Mouse (Mus musculus) embryo, embryonic 10.5 days (tissue): ENCODE measurements around the gene Magi2.

ENCODE experiments used
- DNase-seq: peaks from one replicate; pipeline ENCODE4 v3.0.0-alpha.2; 2015; ENCODE audit warnings: low spot score

The Magi2 gene

GRCm38 (mm10) chr5:20606497-20606896 lies 1379.7 kb downstream of the Magi2 start:
- DNase-seq: no peak

- no peak for DNase-seq
These were observed 1380.7 kb downstream of the Magi2 start for GRCm38 (mm10) chr5:20607503-20607902.

- no peak for DNase-seq
These were observed 1382.5 kb downstream of the Magi2 start for GRCm38 (mm10) chr5:20609206-20609935.

- no peak for DNase-seq
These were observed 1383.8 kb downstream of the Magi2 start for GRCm38 (mm10) chr5:20610640-20611039.

- no peak for DNase-seq
These were observed 1385.8 kb downstream of the Magi2 start for GRCm38 (mm10) chr5:20612616-20613015.

- DNase-seq: no peak
These were observed 1388.1 kb downstream of the Magi2 start for GRCm38 (mm10) chr5:20614891-20615290.

GRCm38 (mm10) chr5:20620596-20621511 lies 1394.0 kb downstream of the Magi2 start:
- no peak for DNase-seq

GRCm38 (mm10) chr5:20622417-20622816 lies 1395.6 kb downstream of the Magi2 start:
- DNase-seq: no peak

GRCm38 (mm10) chr5:20622837-20623573 lies 1396.2 kb downstream of the Magi2 start:
- DNase-seq: no peak

- DNase-seq: no peak
These were observed 1398.3 kb downstream of the Magi2 start for GRCm38 (mm10) chr5:20625117-20625516.

- DNase-seq: no peak
These were observed 1402.2 kb downstream of the Magi2 start for GRCm38 (mm10) chr5:20628954-20629601.

GRCm38 (mm10) chr5:20634046-20634769 lies 1407.4 kb downstream of the Magi2 start:
- DNase-seq: no peak

- no peak for DNase-seq
These were observed 1408.0 kb downstream of the Magi2 start for GRCm38 (mm10) chr5:20634822-20635221.

- peak; percentile 29 for DNase-seq
These were observed 1410.6 kb downstream of the Magi2 start for GRCm38 (mm10) chr5:20637300-20637989.

- no peak for DNase-seq
These were observed 1415.4 kb downstream of the Magi2 start for GRCm38 (mm10) chr5:20642196-20642595.

- DNase-seq: no peak
These were observed 1416.9 kb downstream of the Magi2 start for GRCm38 (mm10) chr5:20643741-20644140.

GRCm38 (mm10) chr5:20646947-20647346 lies 1420.1 kb downstream of the Magi2 start:
- DNase-seq: no peak

GRCm38 (mm10) chr5:20653425-20654185 lies 1426.8 kb downstream of the Magi2 start:
- peak; percentile 29 for DNase-seq

GRCm38 (mm10) chr5:20654766-20655472 lies 1428.1 kb downstream of the Magi2 start:
- DNase-seq: no peak
